Mouse (Mus musculus) intestine, postnatal 0 days (tissue): ENCODE data around the gene Vmn2r23. TPM values are rescaled to one million over a fixed set of nuclear protein-coding genes. Genes with fewer than 3 reads are reported as not detected.

ENCODE experiments used
- ATAC-seq: fragments of 200-750 bp; cut with Nextera tagmentation; 2 replicates; pipeline ENCODE4 v1.8.0; 2017; ENCODE audit warnings: mild to moderate bottlenecking, moderate TSS enrichment, moderate library complexity
- H3K27ac ChIP-seq: fragments of 300-500 bp; sonication (generic); 2 replicates; pipeline ENCODE4 v1.5.1; 2014; ENCODE audit warnings: mild to moderate bottlenecking, low read depth, low read length, moderate library complexity
- H3K27me3 ChIP-seq: fragments of 300-500 bp; sonication (generic); replicated peaks from 2 replicates; pipeline ENCODE4 v1.6.1; 2014; ENCODE audit warnings: low read length, mixed read lengths; ENCODE audit not compliant: control insufficient read depth, insufficient read depth
- H3K36me3 ChIP-seq: fragments of 300-500 bp; sonication (generic); 2 replicates; pipeline ENCODE4 v1.6.1; 2014; ENCODE audit warnings: mild to moderate bottlenecking, moderate library complexity; ENCODE audit not compliant: control insufficient read depth, insufficient read depth
- H3K4me1 ChIP-seq: fragments of 300-500 bp; sonication (generic); replicated peaks from 2 replicates; pipeline ENCODE4 v1.6.1; 2014; ENCODE audit warnings: antibody characterized with exemption, low read length, mixed read lengths; ENCODE audit not compliant: control insufficient read depth, insufficient read depth
- H3K4me2 ChIP-seq: fragments of 300-500 bp; sonication (generic); replicated peaks from 2 replicates; pipeline ENCODE4 v1.6.1; 2014; ENCODE audit warnings: low read depth, mild to moderate bottlenecking, moderate library complexity
- H3K4me3 ChIP-seq: fragments of 300-500 bp; sonication (generic); 2 replicates; pipeline ENCODE4 v1.5.1; 2014; ENCODE audit warnings: low read depth, low read length
- H3K9ac ChIP-seq: fragments of 300-500 bp; sonication (generic); 2 replicates; pipeline ENCODE4 v1.6.1; 2014; ENCODE audit warnings: mild to moderate bottlenecking, low read depth, low read length
- H3K9me3 ChIP-seq: fragments of 300-500 bp; sonication (generic); 2 replicates; pipeline ENCODE4 v1.6.1; 2016; ENCODE audit warnings: mixed run types; ENCODE audit not compliant: control insufficient read depth
- CTCF ChIP-seq: sonication (generic); IDR thresholded peaks from 2 replicates; pipeline ENCODE4 v1.5.1; 2016; ENCODE audit warnings: low read depth, mild to moderate bottlenecking, control low read depth, antibody characterized with exemption, moderate library complexity
- WGBS: fragments of 180-500 bp; shearing (Covaris S2); extraction: QIAGEN DNeasy Blood & Tissue Kit; methylation state at CpG from one replicate; pipeline ENCODE4 v1.1.7; 2014; 5-methylcytosine and 5-hydroxymethylcytosine counted together
- polyA plus RNA-seq: library from polyadenylated mRNA; unstranded; fragments of >200 nt; fragmentation: Nextera tagmentation; extraction: Ambion mirVana; gene quantifications from 2 replicates; pipeline ENCODE4 v1.2.1, GENCODE M21; 2015

The Vmn2r23 gene
- polyA plus RNA-seq, 1 experiment from 2014 or later, result not detected

- 35% methylated on average over 9 of the region's 9 CpGs for whole genome bisulfite sequencing
- H3K27me3 ChIP-seq, result no peaks in the 10 kb centered on the region
- ATAC-seq, result no peak
Observed at GRCm38 (mm10) chr6:123793746-123794145, 91.3 kb downstream of the Vmn2r23 start.

More at GRCm38 (mm10) chr6:123793746-123794145, 91.3 kb downstream of the Vmn2r23 start:
- no peaks in the 10 kb centered on the region for H3K4me1 ChIP-seq
- TF ChIP-seq CTCF, result no peak
- no peaks in the 10 kb centered on the region for H3K36me3 ChIP-seq
- H3K27ac ChIP-seq, result no peak overlapping the region
- H3K9me3 ChIP-seq, result no peaks in the 10 kb centered on the region
- H3K9ac ChIP-seq, result no peak overlapping the region
- no peak overlapping the region for H3K4me2 ChIP-seq
- no peak overlapping the region for H3K4me3 ChIP-seq

Other genes with a start within 250 kb of the Vmn2r23 start
- not detected in 2 replicates for gene Vmn2r21, start 169.3 kb upstream of the Vmn2r23 start, polyA plus RNA-seq
- not detected in 2 replicates for gene Vmn2r22, start 51.9 kb upstream of the Vmn2r23 start, polyA plus RNA-seq
- gene Vmn2r24, start 76.2 kb downstream of the Vmn2r23 start, polyA plus RNA-seq, result not detected in 2 replicates
- not detected in 2 replicates for gene Vmn2r25, start 150.8 kb downstream of the Vmn2r23 start, polyA plus RNA-seq